Mouse (Mus musculus) thymus, postnatal 25 days (tissue): ENCODE measurements at regions not wholly inside any gene's neighbourhood (a gene's known extent, or its start where the extent isn't known, plus 50 kb on each side); places are given as distances from the start of the nearest gene placed in this dataset.
A peak's percentile ranks its signal among the peaks of the same experiment; 100 is the strongest.

ENCODE experiments used
- DNase-seq: peaks from one replicate; pipeline ENCODE4 v3.0.0; 2022

DNA sequence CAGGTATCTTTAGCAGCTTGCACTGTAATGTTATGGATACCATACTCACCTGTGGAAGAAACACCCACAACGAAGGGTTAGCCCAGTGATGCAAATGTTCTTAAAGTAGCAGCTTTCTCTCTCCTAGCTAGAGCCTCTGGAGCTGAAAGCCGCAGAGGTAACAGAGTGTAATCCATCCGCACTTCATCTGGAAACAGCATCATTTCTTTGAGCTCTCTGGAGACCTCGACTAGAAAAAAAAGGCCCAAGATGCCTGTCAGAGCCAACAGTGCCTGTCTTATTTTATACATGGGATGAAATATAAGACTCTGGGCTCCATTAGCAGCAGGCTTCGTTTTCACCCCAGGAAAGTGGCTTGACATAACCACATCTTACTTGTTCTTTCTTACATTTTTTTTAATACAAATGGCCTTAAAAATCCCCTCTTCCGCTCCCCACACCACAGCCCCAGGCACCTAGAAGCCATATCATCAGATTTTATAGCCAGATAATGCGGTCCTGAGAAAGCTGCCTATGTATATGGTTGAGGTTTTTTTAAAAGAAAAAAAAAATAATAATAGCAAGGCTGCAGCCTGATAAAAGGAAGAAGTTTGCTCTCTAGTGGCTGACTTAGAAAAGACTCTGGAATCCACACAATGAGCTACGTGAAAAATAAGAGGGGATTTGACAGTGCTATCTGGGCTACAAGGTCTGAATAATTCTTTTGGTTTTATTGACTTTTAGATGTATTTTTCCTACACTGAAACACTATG, 179.3 kb upstream of the Akirin2 start:
- DNase-seq, result no peak

GRCm38 (mm10) chr4:34386338-34386967, 164.3 kb upstream of the Akirin2 start:
- no peak for DNase-seq

- no peak for DNase-seq
Observed at GRCm38 (mm10) chr4:34391499-34391898, 159.2 kb upstream of the Akirin2 start.

DNA sequence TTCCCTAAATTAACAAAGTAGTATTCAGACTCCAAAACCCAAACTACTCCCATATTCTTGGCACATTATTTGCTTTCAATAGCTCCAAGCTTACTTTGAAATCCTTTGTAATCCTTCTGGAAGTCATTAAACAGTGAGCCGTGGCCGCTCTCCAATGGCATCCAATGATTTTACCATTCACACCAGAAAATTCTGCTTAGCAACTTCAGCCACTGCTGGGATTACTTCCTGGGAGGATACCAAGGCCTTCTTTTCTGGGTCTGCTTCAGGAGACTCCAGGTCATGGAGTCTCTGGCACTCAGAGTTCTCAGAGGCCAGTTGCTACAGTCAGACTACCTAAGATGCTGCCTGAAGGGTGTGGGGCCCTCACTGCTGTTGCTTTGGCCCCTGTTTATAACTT, 147.7 kb upstream of the Akirin2 start:
- DNase-seq, result no peak

- no peak for DNase-seq
Observed at GRCm38 (mm10) chr4:34407181-34407580, 143.6 kb upstream of the Akirin2 start.

GRCm38 (mm10) chr4:34420970-34421369, 129.8 kb upstream of the Akirin2 start:
- DNase-seq, result no peak

DNA sequence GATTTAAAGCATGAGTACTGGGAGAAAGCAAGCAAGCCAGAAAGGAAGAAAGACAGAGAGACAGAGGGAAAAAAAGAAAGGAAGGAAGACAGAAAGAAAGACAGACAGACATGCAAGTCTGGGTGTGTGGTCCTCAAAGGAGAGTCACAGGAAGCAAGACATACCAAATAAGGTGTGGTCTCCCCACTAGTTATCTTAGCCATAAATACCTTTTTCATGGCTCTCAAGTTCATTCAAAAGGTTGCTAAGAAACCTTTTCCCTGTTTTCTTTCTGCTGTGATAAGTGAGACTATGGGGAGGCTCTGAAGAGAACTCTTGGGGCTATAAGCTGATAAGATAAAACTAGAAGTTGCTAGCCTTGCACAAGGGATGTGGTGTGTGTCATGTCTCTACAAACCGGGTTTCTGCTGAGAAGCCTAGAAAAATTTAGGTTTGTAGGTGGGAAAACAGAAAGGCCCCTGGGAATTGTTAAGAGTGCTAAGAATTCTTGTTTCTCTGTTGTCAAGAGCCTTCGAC, 126.5 kb upstream of the Akirin2 start:
- DNase-seq, result no peak

DNA sequence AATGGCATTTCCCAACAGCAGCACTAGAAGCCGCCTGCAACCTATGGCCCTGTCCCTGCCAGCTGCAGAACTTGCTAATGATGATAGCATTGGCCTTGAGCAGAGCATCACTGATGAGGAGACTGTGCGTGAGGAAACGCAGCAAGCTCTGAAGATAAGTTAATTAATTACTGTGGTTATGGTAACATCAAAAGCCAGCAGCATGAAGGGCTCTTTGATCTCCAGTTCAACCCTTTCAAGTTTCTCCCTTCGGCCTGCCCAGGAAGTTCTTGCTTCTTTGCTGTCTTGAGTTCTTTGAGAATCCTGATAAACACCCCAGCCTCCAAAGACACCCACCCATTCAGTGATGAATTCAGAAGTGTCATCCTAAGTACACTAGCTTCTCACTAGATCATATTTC, 121.7 kb upstream of the Akirin2 start:
- no peak for DNase-seq

DNA sequence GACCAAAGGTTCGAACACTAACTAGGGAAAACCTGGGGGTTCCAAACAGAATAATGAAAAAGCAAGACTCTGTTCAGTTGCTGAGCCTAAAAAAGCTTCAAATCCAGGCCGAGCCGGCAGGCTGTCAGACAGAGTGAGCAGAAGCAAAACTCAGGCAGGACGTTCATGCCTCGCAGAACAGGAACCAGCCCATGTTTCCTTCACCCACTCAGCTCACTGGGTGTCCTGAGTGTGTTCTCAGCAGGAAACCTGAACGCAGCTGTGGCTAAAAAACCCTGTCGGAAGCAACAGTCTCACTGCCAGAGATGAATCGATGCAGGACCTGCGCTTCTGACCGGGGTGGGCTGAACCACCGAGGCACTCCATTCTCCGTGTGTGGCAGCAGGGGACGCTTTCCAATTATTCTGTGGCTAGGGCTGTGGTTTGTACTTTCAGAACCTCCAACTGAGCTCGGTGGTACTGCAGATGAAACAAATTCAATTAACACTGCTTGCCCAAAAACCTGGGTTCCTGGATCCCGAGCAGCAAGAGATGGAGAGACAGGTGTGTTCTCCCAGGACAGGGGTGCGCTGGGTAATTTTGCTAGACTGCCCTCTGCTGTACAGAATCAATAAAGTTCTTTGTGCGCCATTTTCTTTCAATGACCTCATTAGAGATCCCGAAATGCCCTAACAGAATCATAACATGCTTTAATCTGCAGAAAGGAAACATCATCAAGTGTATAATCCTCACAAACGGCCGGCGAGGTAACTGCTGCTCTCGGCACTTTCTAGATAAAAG, 121.1 kb upstream of the Akirin2 start:
- DNase-seq, result peak; percentile 35

- no peak for DNase-seq
Observed at GRCm38 (mm10) chr4:34437316-34437715, 113.4 kb upstream of the Akirin2 start.

GRCm38 (mm10) chr4:34449582-34449981, 101.2 kb upstream of the Akirin2 start:
- no peak for DNase-seq

DNA sequence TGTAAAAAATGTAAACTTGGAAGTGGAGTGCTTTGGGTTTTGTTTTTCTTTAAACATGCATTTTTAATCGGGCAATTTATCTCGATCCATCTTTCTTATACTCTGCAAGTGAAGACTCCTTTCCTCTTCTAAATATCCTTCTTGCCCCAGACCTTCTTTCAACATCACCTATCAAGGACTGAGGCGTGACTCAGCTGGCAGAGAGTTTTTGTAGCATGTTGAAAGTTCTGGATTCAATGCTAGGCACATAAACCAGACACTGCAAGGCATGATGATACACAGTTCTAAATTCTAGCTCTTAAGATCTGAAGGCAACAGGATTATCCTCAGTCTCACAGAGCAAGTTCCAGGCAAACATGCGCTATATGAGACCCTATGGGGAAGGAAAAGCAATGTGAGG, 88.1 kb upstream of the Akirin2 start:
- no peak for DNase-seq

DNA sequence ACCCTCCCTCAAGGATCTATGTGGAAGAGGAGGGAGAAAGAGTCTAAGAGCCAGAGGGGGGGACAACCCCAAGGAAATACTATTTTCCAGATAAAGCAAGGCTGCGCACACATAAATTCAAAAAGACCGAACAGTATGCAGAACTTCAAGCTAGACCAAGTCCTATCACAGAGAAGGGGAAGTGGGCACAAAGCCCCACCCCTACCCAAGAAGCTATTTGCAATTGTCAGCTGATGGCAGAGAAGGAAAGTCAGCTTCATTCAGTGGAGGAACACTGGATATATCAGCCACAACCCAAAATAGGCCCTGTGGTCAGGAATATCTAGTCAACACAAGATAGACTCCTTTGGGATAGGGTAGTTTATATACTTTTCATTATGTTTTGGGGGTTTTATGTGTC, 84.9 kb upstream of the Akirin2 start:
- no peak for DNase-seq

GRCm38 (mm10) chr4:34466309-34466708, 84.4 kb upstream of the Akirin2 start:
- no peak for DNase-seq

- no peak for DNase-seq
Observed at GRCm38 (mm10) chr4:34468096-34468495, 82.6 kb upstream of the Akirin2 start.

DNA sequence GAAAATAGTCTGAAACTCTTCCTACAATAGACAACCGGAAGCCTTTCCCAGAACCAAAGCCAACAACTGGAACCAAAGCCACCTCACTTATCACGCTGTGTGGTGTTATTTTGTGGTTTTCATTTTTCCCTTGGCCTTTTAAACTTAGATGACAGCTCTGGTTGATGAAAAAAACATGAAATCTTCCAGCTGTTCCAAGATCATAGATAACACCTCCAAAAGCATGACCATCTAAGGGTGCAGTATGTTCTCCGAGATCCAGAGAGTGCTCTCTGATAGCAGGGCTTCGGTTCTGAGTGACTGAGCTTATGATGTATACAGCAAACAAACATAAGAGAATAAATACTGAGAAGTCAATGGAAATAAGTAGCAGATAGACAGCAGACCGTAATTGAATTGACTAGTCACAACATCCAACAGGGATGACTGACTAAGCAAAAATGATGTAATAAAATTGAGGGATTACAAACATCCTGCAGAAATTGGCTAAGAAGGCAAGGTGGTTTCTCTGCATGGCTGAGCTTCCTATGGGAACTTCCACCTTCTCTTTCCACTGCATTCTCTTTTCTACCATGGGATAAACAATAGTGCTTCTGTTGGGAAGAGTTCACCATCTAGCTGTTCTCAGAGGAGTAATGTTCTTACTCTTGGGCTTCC, 74.8 kb upstream of the Akirin2 start:
- no peak for DNase-seq

GRCm38 (mm10) chr4:34484273-34484672, 66.5 kb upstream of the Akirin2 start:
- no peak for DNase-seq

DNA sequence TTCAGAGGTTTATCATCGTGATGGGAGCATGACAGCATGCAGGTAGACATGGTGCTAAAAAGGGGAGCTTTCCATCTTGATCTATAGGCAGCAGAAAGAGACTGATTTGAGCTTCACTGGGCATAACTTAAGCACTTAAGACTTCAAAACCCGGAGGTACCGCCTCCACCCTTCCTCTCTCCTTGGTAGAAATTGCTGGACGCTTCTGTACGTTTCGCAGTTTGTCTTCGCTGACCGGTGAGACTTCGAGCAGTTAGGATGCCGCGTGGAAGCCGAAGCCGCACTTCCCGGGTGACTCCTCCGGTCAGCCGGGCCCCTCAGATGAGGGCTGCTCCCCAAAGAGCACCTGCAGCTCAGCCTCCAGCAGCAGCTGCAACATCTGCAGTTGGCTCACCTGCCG, 65.2 kb upstream of the Akirin2 start:
- no peak for DNase-seq

DNA sequence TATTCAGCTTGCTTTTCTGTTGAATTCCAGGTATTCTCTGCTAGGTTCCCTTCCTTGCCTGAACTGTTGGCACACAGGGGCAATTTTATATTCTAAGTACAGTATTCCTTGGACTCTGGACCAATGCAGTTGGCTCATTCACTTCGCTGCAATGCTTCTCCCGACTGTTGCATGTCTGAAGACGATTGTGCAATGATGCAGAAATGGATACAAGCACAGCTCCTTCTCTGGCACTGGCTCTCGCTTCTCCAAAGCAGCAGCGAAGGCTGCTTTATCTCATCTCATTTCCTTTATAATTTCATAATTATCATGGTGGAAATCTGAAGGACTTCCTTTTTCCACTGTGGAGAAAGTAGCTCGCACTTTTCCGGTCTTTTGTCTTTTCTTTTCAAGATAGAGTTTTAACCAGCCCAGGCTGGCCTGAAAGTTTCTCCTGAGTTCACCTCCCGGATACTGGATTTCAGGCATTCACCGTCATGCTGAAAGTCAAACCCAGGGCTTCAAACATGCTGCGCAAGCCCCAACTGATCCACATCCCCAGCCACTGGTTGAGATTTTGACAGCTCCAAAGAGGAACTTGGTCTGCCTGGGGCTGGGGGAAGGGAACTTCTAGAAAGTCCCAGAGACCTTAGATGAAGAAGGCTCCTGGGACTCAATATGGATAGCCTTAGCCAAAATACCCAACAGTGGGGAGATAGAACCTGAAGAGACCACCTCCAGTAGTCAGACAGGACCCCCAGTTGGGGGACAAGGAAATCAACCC, 55.6 kb upstream of the Akirin2 start:
- no peak for DNase-seq

DNA sequence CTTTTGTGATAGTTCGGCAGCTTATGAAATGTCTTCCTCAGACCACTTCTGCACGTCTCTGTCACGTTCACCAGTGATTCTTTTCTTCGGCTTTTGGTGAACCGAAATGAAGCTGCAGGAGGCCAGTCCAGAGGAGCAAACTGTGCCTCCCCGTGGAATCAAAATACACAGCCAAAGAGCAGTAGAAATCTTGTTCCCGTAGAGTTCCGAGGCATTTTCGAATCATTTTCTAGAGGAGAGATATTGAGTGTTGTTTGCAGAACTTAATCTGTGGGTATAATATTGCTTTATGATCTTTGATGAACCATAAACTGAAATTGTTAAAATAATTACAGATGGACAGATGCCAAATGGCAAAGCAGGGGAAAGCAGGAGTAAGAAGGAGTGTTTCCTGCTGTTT, 52.4 kb upstream of the Akirin2 start:
- no peak for DNase-seq

GRCm38 (mm10) chr4:34498781-34499180, 52.0 kb upstream of the Akirin2 start:
- no peak for DNase-seq

GRCm38 (mm10) chr4:34499731-34500130, 51.0 kb upstream of the Akirin2 start:
- DNase-seq, result no peak
